Mouse (Mus musculus) kidney, postnatal 10 days (tissue): ENCODE data around the gene Grk2.

Experiments
- DNase-seq: peaks from one replicate; pipeline ENCODE4 v3.0.0; 2021; ENCODE audit warnings: mixed read lengths

Grk2 gene

GRCm38 (mm10) chr19:4306190-4306577 is at the start of gene Grk2:
Gene Grk2 (minus strand): TSS chr19:4306222.
- peak; percentile 92 for DNase-seq

DNA sequence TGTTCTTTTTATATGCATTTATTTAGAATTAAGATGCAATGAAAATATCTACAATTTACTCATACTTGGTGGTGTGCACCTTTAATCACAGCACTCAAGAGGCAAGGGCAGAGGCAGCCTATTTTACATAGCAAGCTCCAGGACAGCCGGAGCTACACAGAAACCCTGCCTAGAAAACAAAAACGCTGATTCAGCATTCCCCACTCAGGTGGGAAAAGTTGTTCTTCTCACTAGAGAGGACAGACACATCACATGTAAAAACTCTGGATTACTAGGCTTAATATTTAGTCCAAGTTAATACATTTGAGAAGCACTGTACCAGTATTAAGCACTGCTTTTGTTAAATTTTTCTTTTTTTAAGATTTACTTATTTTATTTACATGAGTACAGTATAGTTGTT is 43.4 kb upstream of the Grk2 start:
- DNase-seq, result no peak

- no peak for DNase-seq
Measured at GRCm38 (mm10) chr19:4346479-4346878, 40.5 kb upstream of the Grk2 start.

DNA sequence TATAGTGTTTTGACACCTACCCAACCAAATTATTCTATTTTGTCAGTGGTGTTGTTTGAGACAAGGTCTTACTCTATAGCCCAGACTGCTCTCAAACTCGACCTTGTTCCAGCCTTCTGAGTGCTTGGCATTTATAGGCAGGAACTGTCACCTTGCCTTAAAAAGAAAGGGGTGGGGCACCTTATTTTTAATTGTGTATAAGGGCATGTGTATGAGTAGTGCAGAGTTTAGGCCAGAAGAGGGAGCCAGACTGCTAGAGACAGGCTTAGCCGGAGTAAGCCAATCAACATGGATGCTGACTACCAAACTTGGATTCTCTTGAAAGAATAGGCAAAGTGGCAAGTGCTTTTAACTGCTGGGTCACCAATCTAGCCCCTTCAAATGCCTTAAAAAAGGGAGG is 32.1 kb upstream of the Grk2 start:
- peak; percentile 77 for DNase-seq

DNA sequence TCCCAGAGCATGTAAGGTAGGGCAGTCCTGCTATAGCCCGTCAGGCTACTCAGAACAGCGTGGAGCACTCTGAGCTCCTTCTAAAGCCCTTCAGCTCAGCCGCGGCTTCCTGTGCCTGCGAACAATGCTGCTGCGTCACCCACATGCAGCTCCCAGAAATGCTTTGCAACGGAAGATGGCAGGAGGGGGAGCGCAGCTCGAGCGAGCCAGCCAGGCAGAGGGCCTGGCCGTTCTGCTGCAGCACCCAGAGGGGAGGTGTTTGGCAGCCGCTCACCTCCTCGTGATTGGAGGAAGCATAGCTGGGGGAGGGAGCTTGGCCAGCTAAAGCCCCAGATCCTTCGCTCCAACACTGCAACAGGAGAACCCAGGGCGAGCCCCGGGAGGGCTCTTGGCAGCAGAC is 27.8 kb upstream of the Grk2 start:
- peak; percentile 97 for DNase-seq

DNA sequence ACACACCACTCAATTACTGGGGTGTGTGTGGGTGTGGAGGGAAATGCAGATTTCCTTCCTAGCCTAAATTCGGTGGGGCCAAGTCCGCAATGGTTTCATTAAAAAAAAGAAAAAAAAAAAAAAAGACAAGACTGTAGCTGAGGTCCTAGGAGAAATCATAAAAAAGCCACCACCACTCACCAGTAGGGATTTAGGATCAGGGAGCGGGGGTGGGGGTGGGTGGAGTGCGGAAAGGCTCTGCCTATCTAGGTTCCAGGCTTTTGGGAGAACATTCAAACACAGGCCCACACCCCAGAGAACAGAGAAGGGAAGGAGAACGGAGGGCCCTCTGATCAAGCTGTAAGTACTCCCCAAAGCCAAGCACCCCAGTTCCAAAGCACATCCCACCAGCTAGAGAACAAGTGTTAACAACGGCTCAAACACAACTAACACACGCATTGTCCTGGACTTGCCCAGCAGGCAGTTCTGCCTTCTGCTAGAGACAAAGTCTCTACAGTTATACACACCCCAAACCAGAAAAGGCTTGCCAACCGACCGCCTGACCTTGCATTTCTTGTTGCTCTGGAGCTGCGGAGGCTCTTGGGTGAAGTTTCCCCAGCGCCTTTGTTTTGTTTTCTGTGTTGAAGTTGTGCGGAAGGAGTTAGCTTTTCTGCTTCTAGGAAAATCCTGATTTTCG is 27.2 kb upstream of the Grk2 start:
- DNase-seq, result no peak

GRCm38 (mm10) chr19:4332653-4333052 is 26.6 kb upstream of the Grk2 start:
- DNase-seq, result peak; percentile 80

- DNase-seq, result no peak
Measured at GRCm38 (mm10) chr19:4331273-4331672, 25.3 kb upstream of the Grk2 start.

GRCm38 (mm10) chr19:4330603-4331002 is 24.6 kb upstream of the Grk2 start:
- no peak for DNase-seq

DNA sequence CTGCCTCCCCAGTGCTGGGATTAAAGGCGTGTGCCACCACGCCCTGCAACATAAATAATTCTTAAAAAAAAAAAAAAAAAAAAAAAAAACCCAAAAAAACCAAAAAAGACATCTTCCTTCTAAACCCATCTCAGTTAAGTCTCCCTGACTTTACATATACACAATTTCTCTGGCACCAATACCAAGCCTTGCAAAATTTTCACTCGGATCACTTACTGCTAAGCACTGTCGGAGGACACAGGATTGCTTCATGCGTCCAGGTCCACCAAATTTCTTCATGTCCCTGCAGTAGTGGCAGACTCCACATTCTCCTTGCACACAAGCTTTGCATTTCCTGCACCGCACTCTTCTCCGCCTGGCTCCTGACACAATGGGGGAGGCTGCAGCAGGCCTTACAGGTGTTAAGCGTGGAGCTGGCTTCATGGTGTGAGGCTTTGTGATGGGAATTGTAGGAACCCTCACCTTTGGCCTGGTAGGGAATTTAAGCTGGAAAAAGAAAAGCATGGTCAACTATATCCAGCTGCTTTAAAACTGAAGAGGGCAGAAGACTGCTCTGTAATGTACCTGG is 22.8 kb upstream of the Grk2 start:
- no peak for DNase-seq

DNA sequence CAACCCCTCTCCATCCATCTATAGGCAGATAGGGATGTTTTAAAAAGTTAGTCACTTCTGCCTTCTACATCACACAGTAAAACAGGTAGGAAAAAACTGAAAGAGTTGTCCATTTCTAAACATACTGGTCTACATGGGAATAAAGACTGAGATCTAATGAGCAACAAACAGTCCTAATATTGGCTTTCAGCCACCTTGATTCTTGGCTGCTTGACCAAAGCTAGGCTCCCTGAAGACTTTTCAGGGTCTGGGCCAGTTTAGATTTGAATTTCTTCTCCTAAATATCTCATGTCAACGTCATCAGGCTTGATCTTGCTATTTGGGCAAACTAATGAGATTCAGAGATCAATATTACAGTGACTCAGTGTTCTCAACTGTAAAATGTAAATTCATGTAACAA is 20.9 kb upstream of the Grk2 start:
- no peak for DNase-seq

GRCm38 (mm10) chr19:4326106-4326505 is 20.1 kb upstream of the Grk2 start:
- no peak for DNase-seq

- DNase-seq, result no peak
Measured at GRCm38 (mm10) chr19:4322134-4322533, 16.1 kb upstream of the Grk2 start.

GRCm38 (mm10) chr19:4321622-4322021 is 15.6 kb upstream of the Grk2 start:
- no peak for DNase-seq

GRCm38 (mm10) chr19:4319272-4319671 is 13.2 kb upstream of the Grk2 start:
- DNase-seq, result no peak

GRCm38 (mm10) chr19:4317181-4317580 is 11.2 kb upstream of the Grk2 start:
- no peak for DNase-seq

- peak; percentile 58 for DNase-seq
Measured at GRCm38 (mm10) chr19:4315223-4315944, 9.4 kb upstream of the Grk2 start.

DNA sequence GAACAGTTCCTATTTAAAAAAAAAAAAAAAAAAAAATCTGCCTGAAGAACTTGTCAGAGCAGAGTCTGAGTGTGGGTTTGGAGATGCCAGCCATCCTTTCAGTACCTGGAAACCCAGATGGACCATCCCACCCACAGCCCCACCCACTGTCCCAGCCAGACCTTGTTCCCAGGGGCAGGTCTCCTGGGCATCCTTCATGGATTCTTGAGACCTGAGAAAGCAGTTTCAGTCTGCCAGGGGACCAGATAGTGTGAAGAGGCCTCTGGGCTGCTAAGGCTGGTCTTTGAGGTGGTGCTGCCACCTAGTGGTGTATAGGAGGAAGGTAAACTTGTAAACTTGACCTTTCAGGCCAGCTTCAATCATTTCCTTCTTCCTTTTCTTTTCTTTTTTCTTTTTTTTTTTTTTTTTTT is 3.8 kb upstream of the Grk2 start:
- DNase-seq, result peak; percentile 70

DNA sequence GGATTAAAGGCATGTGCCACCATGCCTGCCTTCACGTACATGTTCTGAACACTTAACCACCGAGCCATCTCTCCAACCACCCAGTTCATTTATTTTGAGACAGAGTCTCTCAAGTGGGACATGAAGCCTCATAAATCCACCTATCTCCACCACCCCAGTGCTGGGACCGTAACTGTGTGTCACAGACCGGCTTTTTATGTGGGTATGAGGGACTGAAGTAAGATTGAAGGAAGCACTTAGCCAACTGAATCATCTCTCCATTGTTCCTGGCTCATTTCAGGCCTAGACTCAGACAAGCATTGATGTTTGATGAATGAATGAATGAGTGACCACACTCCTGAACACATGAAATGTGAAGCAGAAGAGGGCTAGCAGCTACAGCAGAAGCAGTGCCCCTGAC is 3.3 kb upstream of the Grk2 start:
- no peak for DNase-seq

DNA sequence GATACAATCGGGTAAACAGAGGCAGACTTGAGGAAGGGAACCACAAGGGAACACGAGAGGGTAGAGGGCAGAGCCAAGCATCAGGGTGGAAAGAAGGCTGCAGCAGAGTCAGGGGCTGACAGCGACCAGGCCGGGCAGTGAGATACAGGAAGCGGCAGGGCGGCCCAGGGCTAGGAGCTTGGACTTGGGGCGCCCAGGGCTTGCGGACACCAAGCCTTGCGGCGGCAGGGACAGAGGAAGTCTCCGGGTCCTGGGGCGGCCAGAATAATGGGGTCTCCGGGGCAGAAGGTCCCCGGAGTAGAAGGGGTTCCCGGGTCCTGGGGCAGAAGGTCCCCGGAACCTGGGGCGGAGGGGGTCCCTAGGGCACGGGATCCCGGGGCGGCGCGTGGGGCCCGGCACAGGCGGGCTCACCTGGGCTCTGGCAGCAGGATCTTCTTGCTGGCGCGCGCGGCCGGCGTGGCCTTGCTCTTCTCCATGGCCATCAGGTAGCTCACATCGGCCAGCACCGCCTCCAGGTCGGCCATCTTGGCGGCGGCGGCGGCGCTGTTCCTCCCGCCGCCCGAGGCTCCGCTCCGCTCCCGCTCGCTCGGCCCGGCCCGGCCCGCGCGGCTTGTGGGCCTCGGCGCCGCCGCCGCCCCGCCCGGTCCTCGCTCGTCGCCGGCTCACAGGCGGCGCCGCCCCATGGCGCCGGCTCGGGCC is 382 bp downstream of the Grk2 start:
- peak; percentile 70 for DNase-seq

DNA sequence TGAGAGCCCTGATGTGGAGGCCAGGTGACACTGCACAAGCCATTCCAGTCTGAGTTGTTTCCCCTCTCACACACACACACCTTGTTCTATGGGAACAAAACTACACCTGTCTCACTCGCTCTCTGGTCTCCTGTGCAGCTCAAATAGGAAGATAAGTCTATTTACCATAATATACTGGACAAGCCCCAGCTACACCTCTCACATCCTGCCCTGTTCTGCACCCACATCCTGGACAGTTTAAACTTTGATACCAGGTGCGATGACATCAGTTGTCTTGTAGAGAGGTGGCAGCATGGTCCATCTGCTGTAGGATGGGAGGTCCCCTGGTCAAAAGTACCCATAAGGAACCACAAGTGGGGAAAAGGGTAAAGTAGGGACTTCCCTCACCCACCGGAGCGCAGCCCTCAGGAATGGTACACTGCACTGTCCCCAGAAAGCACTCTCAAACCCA is 1.1 kb downstream of the Grk2 start:
- DNase-seq, result no peak

GRCm38 (mm10) chr19:4304251-4304821 is 1.7 kb downstream of the Grk2 start:
- peak; percentile 51 for DNase-seq

- no peak for DNase-seq
Measured at GRCm38 (mm10) chr19:4303640-4303995, 2.4 kb downstream of the Grk2 start.
